In genomic region chr11:3133360-3133759, GRCm38 (mm10) we compare ENCODE assay signal across 8 mouse cellular contexts. TPM values are rescaled to one million over a fixed set of nuclear protein-coding genes. Genes with fewer than 3 reads are reported as not detected.
A peak's percentile ranks its signal among the peaks of the same experiment; 100 is the strongest.
DNase-seq lines count a peak whose midpoint lies in the region; ATAC-seq and TF ChIP-seq lines count a peak whose summit lies in the region.
"Not testable (repeated sequence)": the region's sequence is repeated elsewhere in the genome, so short reads cannot be mapped to it uniquely, and the experiment has no call there.

No protein-coding gene starts in this region.

- not testable (repeated sequence) for H3K4me3 ChIP-seq in forebrain, embryonic 13.5 days; heart, embryonic 16.5 days (ENCODE audit: low read length); intestine, embryonic 14.5 days (ENCODE audit: low read depth, low read length); limb, embryonic 14.5 days (replicated peaks; ENCODE audit: low read length); lung, embryonic 16.5 days (ENCODE audit: low read length); midbrain, postnatal 0 days (ENCODE audit: low read depth, low read length); stomach, postnatal 0 days (ENCODE audit: low read depth, low read length)

- not testable (repeated sequence) for DNase-seq in intestine, embryonic 14.5 days (ENCODE audit: low spot score); limb, embryonic 14.5 days (ENCODE audit: low spot score); midbrain, postnatal 0 days (ENCODE audit: low spot score); stomach, postnatal 0 days (ENCODE audit: low spot score)

- H3K9ac ChIP-seq in forebrain, embryonic 13.5 days; heart, embryonic 16.5 days (ENCODE audit: low read length); intestine, embryonic 14.5 days (ENCODE audit: low read length); limb, embryonic 14.5 days (ENCODE audit: low read depth, low read length, severe bottlenecking); lung, embryonic 16.5 days (ENCODE audit: low read length); midbrain, postnatal 0 days (replicated peaks; ENCODE audit: low read length, poor library complexity, severe bottlenecking); stomach, postnatal 0 days (ENCODE audit: low read length): not testable (repeated sequence)

- not testable (repeated sequence) for H3K4me1 ChIP-seq in forebrain, embryonic 13.5 days; heart, embryonic 16.5 days (ENCODE audit: control insufficient read depth, insufficient read depth, low read length); intestine, embryonic 14.5 days (replicated peaks; ENCODE audit: control insufficient read depth, insufficient read depth, low read length); limb, embryonic 14.5 days (ENCODE audit: control insufficient read depth, insufficient read depth, low read length); lung, embryonic 16.5 days (replicated peaks; ENCODE audit: control insufficient read depth, insufficient read depth, low read length); midbrain, postnatal 0 days (ENCODE audit: insufficient read depth, low read length); stomach, postnatal 0 days (replicated peaks; ENCODE audit: control insufficient read depth, insufficient read depth)

- not testable (repeated sequence) for H3K27ac ChIP-seq in forebrain, embryonic 13.5 days; heart, embryonic 16.5 days (ENCODE audit: low read length); intestine, embryonic 14.5 days (ENCODE audit: low read depth); limb, embryonic 14.5 days (replicated peaks; ENCODE audit: low read depth, low read length); lung, embryonic 16.5 days (ENCODE audit: low read length); midbrain, postnatal 0 days (ENCODE audit: low read depth, low read length); stomach, postnatal 0 days (replicated peaks)

- H3K9me3 ChIP-seq in forebrain, embryonic 13.5 days (replicated peaks) = peaks cover 23% of the 10 kb centered on the region
- H3K9me3 ChIP-seq in heart, embryonic 16.5 days (replicated peaks; ENCODE audit: control insufficient read depth, low read length); intestine, embryonic 14.5 days (ENCODE audit: control insufficient read depth, low read length); lung, embryonic 16.5 days (ENCODE audit: control insufficient read depth, low read length); stomach, postnatal 0 days (ENCODE audit: control insufficient read depth, low read length): not testable (repeated sequence)
- H3K9me3 ChIP-seq in limb, embryonic 14.5 days (ENCODE audit: control insufficient read depth, low read length) = peaks cover 19% of the 10 kb centered on the region
- peaks cover 11% of the 10 kb centered on the region for H3K9me3 ChIP-seq in midbrain, postnatal 0 days (ENCODE audit: low read length)

- 88% methylated on average over 1 of the region's 4 CpGs for WGBS in forebrain, embryonic 13.5 days
- WGBS in heart, embryonic 16.5 days = no CpG with 5 or more reads among the region's 4 CpGs
- WGBS in intestine, embryonic 14.5 days = no CpG with 5 or more reads among the region's 4 CpGs
- no CpG with 5 or more reads among the region's 4 CpGs for WGBS in limb, embryonic 14.5 days
- WGBS in lung, embryonic 16.5 days = no CpG with 5 or more reads among the region's 4 CpGs
- WGBS in midbrain, postnatal 0 days = no CpG with 5 or more reads among the region's 4 CpGs
- no CpG with 5 or more reads among the region's 4 CpGs for WGBS in stomach, postnatal 0 days

- TF ChIP-seq CTCF in midbrain, postnatal 0 days (IDR thresholded peaks at IDR 0.05); stomach, postnatal 0 days (IDR thresholded peaks at IDR 0.05; ENCODE audit: low read depth): not testable (repeated sequence)

- H3K27me3 ChIP-seq in forebrain, embryonic 13.5 days; heart, embryonic 16.5 days (ENCODE audit: control insufficient read depth, insufficient read depth, low read length); intestine, embryonic 14.5 days (replicated peaks; ENCODE audit: control insufficient read depth, insufficient read depth, low read length); limb, embryonic 14.5 days (ENCODE audit: control insufficient read depth, insufficient read depth, low read length); lung, embryonic 16.5 days (ENCODE audit: control insufficient read depth, insufficient read depth, low read depth, low read length); midbrain, postnatal 0 days (ENCODE audit: insufficient read depth, low read length); stomach, postnatal 0 days (ENCODE audit: control insufficient read depth, insufficient read depth, low read length): not testable (repeated sequence)

- peaks cover 22% of the 10 kb centered on the region for H3K36me3 ChIP-seq in forebrain, embryonic 13.5 days (ENCODE audit: poor library complexity, severe bottlenecking)
- not testable (repeated sequence) for H3K36me3 ChIP-seq in heart, embryonic 16.5 days (ENCODE audit: control insufficient read depth, insufficient read depth); intestine, embryonic 14.5 days (ENCODE audit: control insufficient read depth, insufficient read depth, low read length); limb, embryonic 14.5 days (ENCODE audit: control insufficient read depth, insufficient read depth, low read length); lung, embryonic 16.5 days (ENCODE audit: control insufficient read depth, insufficient read depth, low read length); midbrain, postnatal 0 days (ENCODE audit: insufficient read depth, low read length); stomach, postnatal 0 days (ENCODE audit: control insufficient read depth, insufficient read depth, low read length)

- ATAC-seq in activated CD4-positive, CD25-positive, alpha-beta regulatory T cell, adult 4 months = peak; percentile 62
- ATAC-seq in forebrain, embryonic 13.5 days = peak; percentile 19
- ATAC-seq in heart, embryonic 16.5 days (replicated peaks; ENCODE audit: extremely low read depth, insufficient read depth, low FRiP score) = peak; percentile 5; the same call in 1 of the 2 replicates
- peak; percentile 7; the same call in 1 of the 2 replicates for ATAC-seq in intestine, embryonic 14.5 days (replicated peaks; ENCODE audit: low FRiP score, low TSS enrichment, low read depth)
- peak; percentile 13; the same call in 1 of the 2 replicates for ATAC-seq in limb, embryonic 14.5 days (ENCODE audit: low FRiP score, low read depth)
- peak; percentile 13 for ATAC-seq in lung, embryonic 16.5 days (ENCODE audit: low read depth)
- ATAC-seq in midbrain, postnatal 0 days (ENCODE audit: low FRiP score) = peak; percentile 1
- peak; percentile 7 for ATAC-seq in stomach, postnatal 0 days (ENCODE audit: low FRiP score, low TSS enrichment)

- not testable (repeated sequence) for TF ChIP-seq POLR2A in limb, embryonic 14.5 days (IDR thresholded peaks at IDR 0.05; ENCODE audit: borderline replicate concordance, extremely low read depth, insufficient read depth, insufficient read length)

- not testable (repeated sequence) for H3K4me2 ChIP-seq in forebrain, embryonic 13.5 days; heart, embryonic 16.5 days (ENCODE audit: low read depth, low read length); intestine, embryonic 14.5 days (ENCODE audit: low read length); limb, embryonic 14.5 days (replicated peaks; ENCODE audit: low read depth, low read length, severe bottlenecking); lung, embryonic 16.5 days (ENCODE audit: low read depth, low read length); midbrain, postnatal 0 days (ENCODE audit: low read depth, low read length, poor library complexity, severe bottlenecking); stomach, postnatal 0 days (replicated peaks; ENCODE audit: low read depth)

- TF ChIP-seq EP300 in stomach, postnatal 0 days (optimal IDR thresholded peaks at IDR 0.05) = not testable (repeated sequence)

RNA-seq across cellular contexts. Expression of gene Sfi1, which starts 59.9 kb away (rescaled TPM):
- polyA plus RNA-seq in activated CD4-positive, CD25-positive, alpha-beta regulatory T cell, adult 4 months (2017; shearing (Covaris generic)) = 10 to 100 TPM; 33.1 to 45.9 TPM
- 15.0 and 16.0 TPM in 2 replicates for polyA plus RNA-seq in forebrain, embryonic 13.5 days (2015; fragmentation: Nextera tagmentation; extraction: Ambion mirVana)
- polyA plus RNA-seq in heart, embryonic 16.5 days (2015; fragmentation: Nextera tagmentation; extraction: Ambion mirVana) = 12.0 and 12.1 TPM in 2 replicates
- 11.2 TPM in 2 replicates for polyA plus RNA-seq in intestine, embryonic 14.5 days (2014; fragmentation: Nextera tagmentation; extraction: Ambion mirVana)
- polyA plus RNA-seq in limb, embryonic 14.5 days (2012; rRNA removed) = 34.6 and 39.4 TPM in 2 replicates
- 10.1 and 11.7 TPM in 2 replicates for polyA plus RNA-seq in limb, embryonic 14.5 days (2014; fragmentation: Nextera tagmentation; extraction: Ambion mirVana)
- polyA plus RNA-seq in lung, embryonic 16.5 days (2015; fragmentation: Nextera tagmentation; extraction: Ambion mirVana) = 13.7 and 15.8 TPM in 2 replicates
- total RNA-seq in midbrain, postnatal 0 days (2014; rRNA removed) = 16.3 and 17.6 TPM in 2 replicates
- polyA plus RNA-seq in midbrain, postnatal 0 days (2015; fragmentation: Nextera tagmentation; extraction: Ambion mirVana) = 10.8 and 11.3 TPM in 2 replicates
- polyA plus RNA-seq in stomach, postnatal 0 days (2015; fragmentation: Nextera tagmentation; extraction: Ambion mirVana) = 5.7 and 7.4 TPM in 2 replicates

Comparison
In these comparisons a context has a peak if more than half of its experiments do, and no peak if none do; other contexts are left out.
1. ATAC-seq: peak in every context shown above with its lines; median percentile 62 in activated CD4-positive, CD25-positive, alpha-beta regulatory T cell, adult 4 months; 19 in forebrain, embryonic 13.5 days; 13 in limb, embryonic 14.5 days; 13 in lung, embryonic 16.5 days; 7 in intestine, embryonic 14.5 days; 7 in stomach, postnatal 0 days; 5 in heart, embryonic 16.5 days; 1 in midbrain, postnatal 0 days.